Mouse (Mus musculus) G1E (cell line): Measurements from ENCODE around the gene Ptpn23.

ENCODE experiments used
- CTCF ChIP-seq: IDR thresholded peaks from 2 replicates; pipeline ENCODE4 v1.5.1; 2012; ENCODE audit warnings: low read depth, low read length, inconsistent platforms, mixed read lengths
- GATA1 ChIP-seq: IDR thresholded peaks from 2 replicates; pipeline ENCODE4 v1.6.1; 2012; ENCODE audit warnings: borderline replicate concordance, low read length, inconsistent platforms, mixed read lengths
- GATA2 ChIP-seq: IDR thresholded peaks from 2 replicates; pipeline ENCODE4 v1.6.1; 2012; ENCODE audit warnings: low read depth, low read length, inconsistent platforms, borderline replicate concordance
- POLR2AphosphoS5 ChIP-seq: IDR thresholded peaks from 2 replicates; pipeline ENCODE4 v1.6.1; 2012; ENCODE audit warnings: low read depth, low read length, inconsistent platforms; ENCODE audit not compliant: insufficient replicate concordance
- TAL1 ChIP-seq: conservative IDR thresholded peaks from 2 replicates; pipeline ENCODE4 v1.6.1; 2012; ENCODE audit warnings: low read depth, low read length, inconsistent platforms, mixed read lengths

- TF ChIP-seq CTCF: no peak
- no peak for TF ChIP-seq GATA1
- no peak for TF ChIP-seq POLR2AphosphoS5
- TF ChIP-seq TAL1: no peak
- no peak for TF ChIP-seq GATA2
These were observed 28.7 kb downstream of the Ptpn23 start for GRCm38 (mm10) chr9:110379361-110379760.
